In the genomic region with DNA sequence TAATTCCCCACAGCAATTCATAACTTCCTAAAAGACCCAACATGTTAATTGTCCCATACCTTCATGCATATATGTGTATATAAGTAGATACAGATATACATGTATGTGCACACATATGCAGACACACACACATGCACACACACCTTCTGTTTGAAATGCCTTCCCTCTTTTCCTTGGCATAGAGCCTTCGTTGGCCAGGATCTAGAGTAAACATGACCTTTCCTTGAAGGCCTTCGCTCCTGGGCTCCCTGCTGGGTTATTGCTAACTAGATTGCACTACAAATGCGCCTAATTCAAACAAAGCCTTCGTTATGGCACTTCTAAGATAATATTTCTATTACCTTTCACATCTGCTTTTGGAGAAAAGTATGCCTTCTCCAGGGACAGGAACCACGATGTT, we compare ENCODE assay signal across 15 mouse cellular contexts.
"Had no signal": no experiment of that assay in that cellular context is flagged by ENCODE, and none has a peak within 500 bp of the region (broad histone marks: within the 10 kb centered on the region; RNA-seq: fewer than 3 reads in every experiment).

No protein-coding gene starts in this region.

- H3K4me2 ChIP-seq: kidney, embryonic 15.5 days; limb, embryonic 12.5 days; limb, embryonic 15.5 days; liver, embryonic 13.5 days had no signal

- H3K9me3 ChIP-seq: kidney, embryonic 15.5 days; limb, embryonic 15.5 days; liver, embryonic 13.5 days; midbrain, embryonic 10.5 days had no signal

- H3K4me1 ChIP-seq: kidney, embryonic 15.5 days; megakaryocyte, embryonic 14.5 days; midbrain, embryonic 10.5 days had no signal

- H3K9ac ChIP-seq: kidney, embryonic 15.5 days; limb, embryonic 12.5 days; limb, embryonic 15.5 days; liver, embryonic 13.5 days had no signal

- H3K4me3 ChIP-seq: kidney, embryonic 15.5 days; limb, embryonic 12.5 days; limb, embryonic 15.5 days; liver, embryonic 13.5 days; megakaryocyte, embryonic 14.5 days; midbrain, embryonic 10.5 days had no signal

- DNase-seq: kidney, adult 8-10 months; kidney, postnatal 10 days; kidney, postnatal 36 days; left cerebral cortex, postnatal 4 days; liver, embryonic 13.5 days; lung, adult 2 months; lung, postnatal 14 days; midbrain, embryonic 14.5 days; thymus, adult 2 months; thymus, postnatal 25 days had no signal

- H3K36me3 ChIP-seq: kidney, embryonic 15.5 days; limb, embryonic 12.5 days; limb, embryonic 15.5 days; liver, embryonic 13.5 days; midbrain, embryonic 10.5 days had no signal

- H3K27ac ChIP-seq: kidney, embryonic 15.5 days; limb, embryonic 12.5 days; limb, embryonic 15.5 days; liver, embryonic 13.5 days; midbrain, embryonic 10.5 days had no signal

- H3K27me3 ChIP-seq: kidney, embryonic 15.5 days; limb, embryonic 12.5 days had no signal
